In the genomic region with DNA sequence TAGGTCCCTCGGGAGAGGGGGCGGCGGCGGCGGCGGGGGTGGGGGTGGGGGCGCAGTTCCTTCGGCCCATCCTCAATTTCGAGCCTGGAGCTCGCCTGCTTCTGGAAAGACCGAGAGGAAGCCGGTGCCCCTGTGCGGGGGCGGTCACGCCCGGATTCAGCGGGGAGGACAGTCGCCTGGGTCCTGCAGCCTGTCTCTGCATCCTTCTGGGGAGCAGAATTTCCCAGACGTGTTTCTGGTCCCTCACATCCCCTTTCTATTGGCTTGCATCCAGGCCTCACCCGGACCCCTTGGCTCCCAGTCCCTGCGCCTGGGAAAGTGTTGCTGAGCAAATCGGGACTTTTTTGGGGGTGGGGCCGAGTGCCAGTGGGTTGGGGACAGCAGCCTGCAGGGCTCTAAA, we compare ENCODE assay signal across 8 mouse cellular contexts. TPM values are rescaled to one million over a fixed set of nuclear protein-coding genes. Genes with fewer than 3 reads are reported as not detected.
DNase-seq lines count a peak whose midpoint lies in the region; ATAC-seq and TF ChIP-seq lines count a peak whose summit lies in the region.

No protein-coding gene starts in this region.

- no peak for TF ChIP-seq POLR2A in brain, embryonic 14.5 days (IDR thresholded peaks at IDR 0.05; ENCODE audit: borderline replicate concordance, extremely low read depth, insufficient read depth, insufficient read length, poor library complexity, severe bottlenecking)

- no peaks in the 10 kb centered on the region; the same call in 1 of the 2 replicates for H3K9me3 ChIP-seq in forebrain, embryonic 12.5 days
- H3K9me3 ChIP-seq in hindbrain, embryonic 14.5 days (ENCODE audit: control insufficient read depth, low read length): no peaks in the 10 kb centered on the region
- H3K9me3 ChIP-seq in liver, embryonic 12.5 days (replicated peaks): no peaks in the 10 kb centered on the region; the same call in 1 of the 2 replicates

- H3K27me3 ChIP-seq in forebrain, embryonic 12.5 days: 0 out of 2 replicates have a peak, but pooled peaks cover 8% of the 10 kb centered on the region
- H3K27me3 ChIP-seq in hindbrain, embryonic 14.5 days (ENCODE audit: control insufficient read depth, insufficient read depth, low read length): no peaks in the 10 kb centered on the region
- peaks cover 28% of the 10 kb centered on the region for H3K27me3 ChIP-seq in liver, embryonic 12.5 days (replicated peaks)

- under 1% methylated on average over 23 of the region's 23 CpGs for WGBS in forebrain, embryonic 12.5 days
- WGBS in hindbrain, embryonic 14.5 days: 0% methylated on average over 23 of the region's 23 CpGs
- WGBS in liver, embryonic 12.5 days (ENCODE audit: insufficient replicate concordance): 1% methylated on average over 13 of the region's 23 CpGs

- peak overlapping the region; percentile 76 for H3K4me2 ChIP-seq in forebrain, embryonic 12.5 days
- H3K4me2 ChIP-seq in hindbrain, embryonic 14.5 days (replicated peaks): peak overlapping the region; percentile 88
- peak overlapping the region; percentile 65 for H3K4me2 ChIP-seq in liver, embryonic 12.5 days

- DNase-seq in layer of hippocampus, adult 2 months (ENCODE audit: low spot score in 2 of 2): no peak
- DNase-seq in layer of hippocampus, adult 9-10 months (ENCODE audit: low spot score): no peak
- peak; percentile 64 for DNase-seq in brain, embryonic 14.5 days (ENCODE audit: low read depth)
- DNase-seq in hindbrain, embryonic 14.5 days (ENCODE audit: low spot score): peak; percentile 33
- DNase-seq in right cerebral cortex, postnatal 25 days: peak; percentile 31
- no peak for DNase-seq in yolk sac, embryonic 10.5 days (ENCODE audit: low spot score)

- H3K9ac ChIP-seq in forebrain, embryonic 12.5 days: peak overlapping the region; percentile 80
- peak overlapping the region; percentile 84 for H3K9ac ChIP-seq in hindbrain, embryonic 14.5 days
- H3K9ac ChIP-seq in liver, embryonic 12.5 days: peak overlapping the region; percentile 7; the same call in 1 of the 2 replicates

- H3K4me1 ChIP-seq in forebrain, embryonic 12.5 days: peaks cover 10% of the 10 kb centered on the region
- no peaks in the 10 kb centered on the region for H3K4me1 ChIP-seq in hindbrain, embryonic 14.5 days (replicated peaks; ENCODE audit: control insufficient read depth, insufficient read depth, low read length)
- peaks cover 8% of the 10 kb centered on the region for H3K4me1 ChIP-seq in liver, embryonic 12.5 days

- no peaks in the 10 kb centered on the region for H3K36me3 ChIP-seq in forebrain, embryonic 12.5 days (replicated peaks)
- H3K36me3 ChIP-seq in hindbrain, embryonic 14.5 days (replicated peaks; ENCODE audit: control insufficient read depth, insufficient read depth): no peaks in the 10 kb centered on the region
- H3K36me3 ChIP-seq in liver, embryonic 12.5 days: no peaks in the 10 kb centered on the region

- TF ChIP-seq CTCF in layer of hippocampus, adult 2 months (conservative IDR thresholded peaks at IDR 0.05): no peak
- no peak for TF ChIP-seq CTCF in brain, embryonic 14.5 days (IDR thresholded peaks at IDR 0.05; ENCODE audit: borderline replicate concordance, extremely low read depth, insufficient read depth, insufficient read length)

- H3K4me3 ChIP-seq in layer of hippocampus, adult 2 months: peak overlapping the region; percentile 70
- peak overlapping the region; percentile 67 for H3K4me3 ChIP-seq in forebrain, embryonic 12.5 days (replicated peaks)
- peak overlapping the region; percentile 77 for H3K4me3 ChIP-seq in hindbrain, embryonic 14.5 days (replicated peaks; ENCODE audit: low read length)
- peak overlapping the region; percentile 47 for H3K4me3 ChIP-seq in liver, embryonic 12.5 days

- peak; percentile 59 for ATAC-seq in forebrain, embryonic 12.5 days (ENCODE audit: low FRiP score)
- peak; percentile 75 for ATAC-seq in hindbrain, embryonic 14.5 days (ENCODE audit: low FRiP score)
- ATAC-seq in liver, embryonic 12.5 days: peak; percentile 8; the same call in 1 of the 2 replicates

- peak overlapping the region; percentile 55; the same call in 1 of the 2 replicates for H3K27ac ChIP-seq in layer of hippocampus, adult 2 months
- H3K27ac ChIP-seq in forebrain, embryonic 12.5 days: no peak overlapping the region; the same call in 1 of the 2 replicates
- H3K27ac ChIP-seq in hindbrain, embryonic 14.5 days: no peak overlapping the region
- no peak overlapping the region for H3K27ac ChIP-seq in liver, embryonic 12.5 days

RNA-seq across cellular contexts. Expression of a gene that starts 0.4 kb away (rescaled TPM):
- 10 to 100 TPM; 14.5 to 15.8 TPM for total RNA-seq in layer of hippocampus, adult 2 months (2021)
- polyA plus RNA-seq in brain, embryonic 14.5 days (2012; rRNA removed): 32.4 and 32.6 TPM in 2 replicates
- 36.4 and 36.6 TPM in 2 replicates for polyA plus RNA-seq in forebrain, embryonic 12.5 days (2016; fragmentation: Nextera tagmentation; extraction: Ambion mirVana)
- 87.9 and 88.7 TPM in 2 replicates for polyA plus RNA-seq in hindbrain, embryonic 14.5 days (2014; fragmentation: Nextera tagmentation; extraction: Ambion mirVana)
- 3.5 and 4.9 TPM in 2 replicates for polyA plus RNA-seq in liver, embryonic 12.5 days (2016; fragmentation: Nextera tagmentation; extraction: Ambion mirVana)

Comparison
In these comparisons a context has a peak if more than half of its experiments do, and no peak if none do; other contexts are left out.
1. DNase-seq: peak in brain, embryonic 14.5 days (single experiment), hindbrain, embryonic 14.5 days (single experiment) and right cerebral cortex, postnatal 25 days (single experiment); none in layer of hippocampus, adult 2 months (0 of 2), layer of hippocampus, adult 9-10 months (single experiment) and yolk sac, embryonic 10.5 days (single experiment).
2. ATAC-seq: peak in every context shown above with its lines; median percentile 75 in hindbrain, embryonic 14.5 days; 59 in forebrain, embryonic 12.5 days; 8 in liver, embryonic 12.5 days.
3. H3K9ac ChIP-seq: peak in every context shown above with its lines; median percentile 84 in hindbrain, embryonic 14.5 days; 80 in forebrain, embryonic 12.5 days; 7 in liver, embryonic 12.5 days.
4. Peak in every context shown above with its lines, with median percentiles within 50 percentile points of each other: H3K4me3 ChIP-seq and H3K4me2 ChIP-seq.